Mouse (Mus musculus) Patski (cell line): ENCODE measurements at regions not wholly inside any gene's neighbourhood (a gene's known extent, or its start where the extent isn't known, plus 50 kb on each side); places are given as distances from the start of the nearest gene placed in this dataset.
"Not testable (repeated sequence)": the region's sequence is repeated elsewhere in the genome, so short reads cannot be mapped to it uniquely, and the experiment has no call there.

Experiments
- ATAC-seq: fragments of 100-300 bp; one replicate; pipeline ENCODE4 v1.8.0; 2021
- CTCF ChIA-PET: fragments of 350-600 bp; sonication (Branson Sonifier 250); formaldehyde crosslinking; loops from one replicate; lab custom pipeline; 2022; ENCODE audit warnings: inconsistent platforms; lab: Charles Lee
- POLR2A ChIA-PET: fragments of 350-600 bp; sonication (Branson Sonifier 250); formaldehyde crosslinking; loops from one replicate; lab custom pipeline; 2022; ENCODE audit warnings: antibody characterized with exemption, inconsistent platforms; lab: Charles Lee
- DNase-seq: peaks from one replicate; pipeline ENCODE4 v3.0.0-alpha.2; 2011; ENCODE audit warnings: low read depth, low spot score
- H3K27me3 ChIP-seq: fragments of 371-371 bp; one replicate; pipeline ENCODE4 v1.5.1; 2021
- CTCF ChIP-seq: fragments of 100-300 bp; IDR thresholded peaks from one replicate; pipeline ENCODE4 v1.5.1; 2021
- in situ Hi-C: fragments of 300-500 bp; cut with MboI; formaldehyde crosslinking; loops from 3 replicates; pipeline ENCODE4 v1.11.1; 2018; ENCODE audit warnings: low pct_unique_long_range_greater_than_20kb, mixed read lengths

GRCm38 (mm10) chr9:48047846-48048245 lies 114.0 kb upstream of the Nxpe4 start:
- in situ Hi-C loops: no loop called here

DNA sequence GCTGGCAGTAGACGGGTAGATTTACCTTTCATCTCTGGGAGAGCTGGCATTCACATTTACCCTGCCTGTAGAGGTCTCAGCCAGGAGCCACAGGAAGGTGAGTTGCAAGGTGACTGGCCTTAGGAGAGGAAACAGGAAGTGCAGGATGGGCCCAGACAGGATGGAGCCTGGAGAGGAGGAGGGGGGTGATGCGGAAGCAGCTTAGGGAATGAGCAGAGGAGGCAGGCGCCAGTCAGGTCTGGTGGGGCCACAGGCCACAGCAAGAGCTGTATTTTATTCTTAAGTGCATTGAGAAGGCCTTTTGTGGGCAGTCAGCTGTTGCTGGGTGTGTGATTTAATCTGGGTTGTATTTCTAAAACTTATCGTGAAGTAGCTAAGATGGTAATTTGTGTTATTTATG lies 108.2 kb upstream of the Nxpe4 start:
- ATAC-seq: no peak
- POLR2A ChIA-PET: no interaction called here
- CTCF ChIA-PET: no interaction called here
- in situ Hi-C loops: no loop called here
- TF ChIP-seq CTCF: no peak
- peaks cover 13% of the 10 kb centered on the region for H3K27me3 ChIP-seq
- DNase-seq: no peak

More at GRCm38 (mm10) chr9:48047846-48048245, 114.0 kb upstream of the Nxpe4 start:
- ChIA-PET CTCF (no interaction called here), POLR2A (no interaction called here)
- no peak for TF ChIP-seq CTCF
- no peak for ATAC-seq
- H3K27me3 ChIP-seq: peaks cover 27% of the 10 kb centered on the region
- no peak for DNase-seq

DNA sequence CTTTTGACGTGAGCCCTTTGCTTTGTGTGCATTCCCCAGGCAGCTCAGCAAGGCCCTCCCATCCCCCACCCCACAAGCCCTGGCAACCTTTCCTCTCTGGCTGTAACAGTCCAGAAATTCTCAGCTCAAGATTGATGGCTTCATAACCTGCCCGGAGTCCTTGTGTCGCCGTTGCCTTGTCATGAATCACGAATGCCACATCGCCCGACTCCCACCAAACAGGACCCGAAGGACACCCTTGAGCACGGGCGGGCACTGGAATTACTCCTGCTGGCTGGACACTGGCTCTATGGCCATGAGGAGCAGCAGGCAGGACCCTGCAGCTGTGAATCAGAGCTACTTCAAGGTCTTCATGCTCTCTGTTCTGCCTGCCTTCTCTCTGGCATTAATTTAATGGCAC lies 106.6 kb upstream of the Nxpe4 start:
- no peak for TF ChIP-seq CTCF
- CTCF ChIA-PET: no interaction called here
- ATAC-seq: no peak
- in situ Hi-C loops: no loop called here
- H3K27me3 ChIP-seq: peaks cover 18% of the 10 kb centered on the region
- no peak for DNase-seq
- POLR2A ChIA-PET: no interaction called here

DNA sequence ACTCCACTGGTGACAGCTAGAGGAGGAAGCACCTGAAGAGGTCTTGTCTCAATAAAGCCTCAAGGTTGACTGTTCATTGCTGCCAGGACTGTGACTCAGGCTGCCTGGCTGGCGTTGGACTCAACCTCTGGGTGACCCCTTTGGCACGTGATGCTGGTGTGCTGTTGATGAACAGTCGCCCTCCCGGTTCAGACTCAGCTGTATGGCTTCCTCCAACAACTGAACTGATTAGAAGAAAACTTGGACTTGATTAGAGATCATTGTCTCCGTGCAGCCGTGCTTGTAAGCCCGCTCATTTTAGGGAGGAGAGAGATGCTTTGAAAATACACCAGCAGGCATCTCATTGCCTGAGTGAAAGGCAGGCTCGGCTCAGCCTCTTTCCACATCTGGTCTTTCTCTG lies 103.2 kb upstream of the Nxpe4 start:
- peaks cover 21% of the 10 kb centered on the region for H3K27me3 ChIP-seq
- no peak for TF ChIP-seq CTCF
- DNase-seq (no peak), ATAC-seq (no peak)
- CTCF ChIA-PET: no interaction called here
- in situ Hi-C loops: no loop called here
- POLR2A ChIA-PET: no interaction called here

DNA sequence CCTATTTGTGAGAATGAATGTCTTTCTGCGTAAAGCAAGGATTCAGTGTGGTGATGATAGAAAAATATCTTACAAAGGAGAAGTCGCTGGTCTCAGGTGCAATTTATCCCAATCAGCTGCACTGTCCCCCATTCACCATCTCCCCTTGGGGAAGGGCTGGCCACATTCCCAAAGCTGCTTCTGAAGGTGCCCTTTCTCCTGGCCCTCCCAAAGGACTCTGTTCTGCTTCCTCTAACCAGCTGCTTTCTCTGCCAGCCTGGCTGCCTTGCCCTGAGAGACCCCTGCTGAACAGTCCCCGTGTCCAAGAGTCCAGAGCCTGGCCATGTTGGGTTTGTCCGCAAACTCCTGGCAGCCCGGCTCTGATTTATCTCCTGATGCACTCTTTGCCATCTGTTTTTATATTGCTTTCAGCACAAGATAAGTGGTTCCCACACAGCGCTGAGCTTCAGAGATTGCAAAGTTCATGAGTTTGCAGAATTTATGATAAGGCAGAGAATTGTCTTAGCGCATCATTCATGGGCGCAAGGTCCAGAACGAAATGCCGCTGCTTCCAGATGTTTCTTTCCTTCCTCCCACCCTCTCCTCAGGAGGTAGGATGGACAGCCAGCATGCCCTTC lies 102.2 kb upstream of the Nxpe4 start:
- POLR2A ChIA-PET: no interaction called here
- ATAC-seq (no peak), DNase-seq (no peak)
- TF ChIP-seq CTCF: no peak
- peaks cover 29% of the 10 kb centered on the region for H3K27me3 ChIP-seq
- CTCF ChIA-PET: no interaction called here
- in situ Hi-C loops: no loop called here

DNA sequence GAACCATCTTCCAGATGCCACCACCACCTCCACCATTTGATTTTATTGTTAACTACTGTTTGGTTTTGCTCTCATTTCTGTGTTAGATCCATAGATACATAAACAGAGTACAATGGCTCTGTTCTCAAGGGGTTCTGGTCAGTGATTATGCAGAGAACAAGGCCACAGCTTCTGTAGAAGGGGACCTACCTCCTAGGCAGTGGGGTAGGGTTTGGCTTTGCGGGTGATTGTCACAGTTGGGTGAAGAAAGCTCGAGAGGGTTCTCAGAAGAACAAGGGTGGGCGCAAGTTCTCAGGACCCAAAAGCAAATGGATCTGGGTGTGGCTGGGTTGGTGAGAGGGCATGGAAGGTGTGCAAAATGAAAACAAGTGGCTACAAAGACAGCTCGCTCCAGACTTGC lies 100.8 kb upstream of the Nxpe4 start:
- peaks cover 25% of the 10 kb centered on the region for H3K27me3 ChIP-seq
- in situ Hi-C loops: no loop called here
- DNase-seq (no peak), ATAC-seq (no peak)
- TF ChIP-seq CTCF: no peak
- ChIA-PET POLR2A (no interaction called here), CTCF (interaction anchor here (1.3 kb wide), 1 partner anchor 9 kb away, joined by 3 read pairs; no protein-coding TSS in a partner anchor)

GRCm38 (mm10) chr9:48066730-48067345 lies 95.0 kb upstream of the Nxpe4 start:
- in situ Hi-C loops: no loop called here
- CTCF ChIA-PET: no interaction called here
- H3K27me3 ChIP-seq: peaks cover 44% of the 10 kb centered on the region
- ATAC-seq: no peak
- no peak for DNase-seq
- no peak for TF ChIP-seq CTCF
- POLR2A ChIA-PET: no interaction called here

GRCm38 (mm10) chr9:48072592-48072991 lies 89.2 kb upstream of the Nxpe4 start:
- no peak for ATAC-seq
- POLR2A ChIA-PET: no interaction called here

GRCm38 (mm10) chr9:48073096-48073495 lies 88.7 kb upstream of the Nxpe4 start:
- H3K27me3 ChIP-seq: peaks cover 31% of the 10 kb centered on the region
- no peak for TF ChIP-seq CTCF
- CTCF ChIA-PET: no interaction called here
- no peak for DNase-seq
- in situ Hi-C loops: no loop called here
- no peak for ATAC-seq
- POLR2A ChIA-PET: no interaction called here

More at GRCm38 (mm10) chr9:48072592-48072991, 89.2 kb upstream of the Nxpe4 start:
- H3K27me3 ChIP-seq: peaks cover 33% of the 10 kb centered on the region
- in situ Hi-C loops: no loop called here
- TF ChIP-seq CTCF: no peak
- no peak for DNase-seq
- CTCF ChIA-PET: no interaction called here

DNA sequence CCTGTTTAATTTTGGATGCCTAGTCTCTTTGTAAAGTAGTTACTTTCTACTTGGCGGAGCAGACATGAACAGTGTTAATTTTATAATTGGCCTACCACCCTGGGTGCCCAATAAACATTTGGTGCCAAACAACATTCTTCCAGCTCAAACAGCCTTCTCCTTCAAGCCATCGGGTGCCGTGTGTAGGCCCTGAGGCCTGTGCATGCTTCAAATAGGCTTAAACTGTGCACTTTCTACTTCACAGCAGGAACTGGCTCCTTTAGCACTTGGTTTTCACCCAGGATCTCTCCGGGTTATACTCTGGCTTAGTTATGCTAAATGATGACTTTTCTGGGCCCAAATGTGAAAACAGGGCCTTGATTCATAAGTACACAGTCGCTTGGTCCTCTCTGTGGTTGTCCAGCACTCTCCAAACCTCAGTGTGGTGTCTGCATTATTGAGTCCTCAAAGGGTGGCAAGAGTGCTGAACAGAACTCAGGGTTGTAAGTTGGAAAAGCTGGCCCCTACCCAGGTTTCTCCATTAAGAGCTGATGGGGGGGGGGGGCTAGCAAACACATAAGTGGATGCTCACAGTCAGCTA lies 86.1 kb upstream of the Nxpe4 start:
- ChIA-PET CTCF (no interaction called here), POLR2A (no interaction called here)
- peaks cover 22% of the 10 kb centered on the region for H3K27me3 ChIP-seq
- ATAC-seq (no peak), DNase-seq (no peak)
- no peak for TF ChIP-seq CTCF
- in situ Hi-C loops: no loop called here

DNA sequence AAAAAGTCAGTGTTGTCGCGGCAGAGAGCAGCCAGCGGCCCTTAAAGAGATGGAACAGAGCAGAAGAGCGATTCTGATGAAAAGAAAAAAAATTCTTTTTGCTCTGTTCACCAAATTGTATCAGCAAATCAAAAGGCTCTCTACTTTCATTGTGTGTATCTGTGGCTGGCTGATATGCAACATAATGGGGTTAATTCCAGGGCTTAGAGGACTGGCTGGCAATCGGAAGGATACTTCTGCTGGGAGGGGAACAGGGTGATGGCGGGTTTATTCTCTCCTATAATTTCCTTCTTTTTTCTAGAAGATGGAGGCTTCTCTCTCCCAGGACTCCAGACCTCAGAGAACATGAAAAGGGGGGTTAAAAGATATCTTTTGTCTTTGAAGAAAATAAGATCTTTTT lies 79.4 kb upstream of the Nxpe4 start:
- POLR2A ChIA-PET: interaction anchor here (0.6 kb wide), 1 partner anchor 300 kb away, joined by 5 read pairs; no protein-coding TSS in a partner anchor
- DNase-seq: no peak

GRCm38 (mm10) chr9:48084196-48084595 lies 77.6 kb upstream of the Nxpe4 start:
- DNase-seq, CTCF ChIA-PET, ATAC-seq, POLR2A ChIA-PET, in situ Hi-C loops: not testable (repeated sequence)
- peaks cover 42% of the 10 kb centered on the region for H3K27me3 ChIP-seq

More for the DNA sequence above, 79.4 kb upstream of the Nxpe4 start:
- peaks cover 40% of the 10 kb centered on the region for H3K27me3 ChIP-seq
- TF ChIP-seq CTCF: no peak
- CTCF ChIA-PET: no interaction called here
- in situ Hi-C loops: no loop called here
- no peak for ATAC-seq
